In genomic region chr16:91614552-91614951, GRCm38 (mm10) we compare ENCODE assay signal across 16 mouse cellular contexts.
DNase-seq lines count a peak whose midpoint lies in the region; ATAC-seq lines count a peak whose summit lies in the region.
"Had no signal": no experiment of that assay in that cellular context is flagged by ENCODE, and none has a peak within 500 bp of the region (broad histone marks: within the 10 kb centered on the region; RNA-seq: fewer than 3 reads in every experiment).

No protein-coding gene starts in this region.

- ATAC-seq in cerebellum, adult (ENCODE audit: insufficient number of reproducible peaks, low FRiP score, low TSS enrichment) = no peak
- ATAC-seq: CD4-positive, CD25-positive, alpha-beta regulatory T cell, adult 4 months; forebrain, embryonic 14.5 days; forebrain, embryonic 16.5 days had no signal

- peak; percentile 44 to 48 for DNase-seq in cerebellum, postnatal 14 days
- DNase-seq in 416B (ENCODE audit: low read depth) = peak; percentile 53
- peak; percentile 38 for DNase-seq in Muller cell, postnatal 12 days (ENCODE audit: inconsistent ontology term)
- no peak for DNase-seq in ovary, postnatal 14 days (ENCODE audit: low spot score)
- DNase-seq: adrenal gland, adult 2 months; adrenal gland, postnatal 10 days; adrenal gland, postnatal 25 days; B cell, adult 2 months; cerebellum, adult 11-12 months; cerebellum, adult 2 months; cerebellum, adult 9-10 months; embryo, embryonic 11 days had no signal
